9 mouse cellular contexts compared by ENCODE assay signal in genomic region chr2:151916061-151916831, GRCm38 (mm10). TPM values are rescaled to one million over a fixed set of nuclear protein-coding genes. Genes with fewer than 3 reads are reported as not detected.
A peak's percentile ranks its signal among the peaks of the same experiment; 100 is the strongest.
DNase-seq lines count a peak whose midpoint lies in the region; TF ChIP-seq lines count a peak whose summit lies in the region.
"Had no signal": no experiment of that assay in that cellular context is flagged by ENCODE, and none has a peak within 500 bp of the region (broad histone marks: within the 10 kb centered on the region; RNA-seq: fewer than 3 reads in every experiment).

No protein-coding gene starts in this region.

- H3K27ac ChIP-seq in embryonic facial prominence, embryonic 10.5 days (replicated peaks): peak overlapping the region; percentile 55
- H3K27ac ChIP-seq in left cerebral cortex, adult 2 months: no peak overlapping the region

- no peak overlapping the region for H3K4me3 ChIP-seq in embryonic facial prominence, embryonic 10.5 days
- H3K4me3 ChIP-seq in left cerebral cortex, adult 2 months: no peak overlapping the region

- H3K36me3 ChIP-seq in embryonic facial prominence, embryonic 10.5 days (replicated peaks): no peaks in the 10 kb centered on the region

- peak; percentile 34 for DNase-seq in left cerebral cortex, postnatal 4 days
- DNase-seq in left cerebral cortex, postnatal 25 days (ENCODE audit: low spot score in 2 of 2): no peak
- DNase-seq in embryonic facial prominence, embryonic 10.5 days (ENCODE audit: low spot score): peak; percentile 35
- DNase-seq in kidney, adult 18-20 months: peak; percentile 42
- DNase-seq in lung, postnatal 36 days: peak; percentile 49
- no peak for DNase-seq in cerebellum, postnatal 36 days
- DNase-seq in left cerebral cortex, adult 2 months (ENCODE audit: extremely low spot score in 1 of 2, low spot score in 2 of 2): no peak
- DNase-seq in c-Kit-positive CD71-positive TER-119-positive erythroid progenitor cells, embryonic 14.5 days (ENCODE audit: low spot score): no peak
- DNase-seq: right cerebral cortex, postnatal 14 days had no signal

- no peaks in the 10 kb centered on the region for H3K27me3 ChIP-seq in embryonic facial prominence, embryonic 10.5 days (replicated peaks; ENCODE audit: low read depth, poor library complexity, severe bottlenecking)

- H3K9me3 ChIP-seq in embryonic facial prominence, embryonic 10.5 days: no peaks in the 10 kb centered on the region

- peaks cover 59% of the 10 kb centered on the region for H3K4me1 ChIP-seq in embryonic facial prominence, embryonic 10.5 days

- no peak for TF ChIP-seq CTCF in left cerebral cortex, adult 2 months (IDR thresholded peaks at IDR 0.05)

- intact Hi-C loops in left cerebral cortex, postnatal 4 days (cut with DNase I): no loop called here
- intact Hi-C loops in left cerebral cortex, postnatal 25 days (cut with DNase I): no loop called here
- intact Hi-C loops in left cerebral cortex, adult 2 months (cut with DNase I): no loop called here

- 69% methylated on average over 13 of the region's 13 CpGs for WGBS in embryonic facial prominence, embryonic 10.5 days

RNA-seq across cellular contexts. Expression of gene Angpt4, which starts 5.2 kb away (rescaled TPM):
- total RNA-seq in left cerebral cortex, postnatal 4 days (2021): not detected
- total RNA-seq in left cerebral cortex, postnatal 25 days (2021): under 1 TPM; 0.14 to 0.37 TPM
- polyA plus RNA-seq in embryonic facial prominence, embryonic 10.5 days (2016; fragmentation: Nextera tagmentation; extraction: Ambion mirVana): 0.27 and 0.73 TPM in 2 replicates
- not detected for total RNA-seq in left cerebral cortex, adult 2 months (2021)

Comparison
In these comparisons a context has a peak if more than half of its experiments do, and no peak if none do; other contexts are left out.
1. DNase-seq: peak in left cerebral cortex, postnatal 4 days (single experiment), embryonic facial prominence, embryonic 10.5 days (single experiment), kidney, adult 18-20 months (single experiment) and lung, postnatal 36 days (single experiment); none in left cerebral cortex, postnatal 25 days (0 of 2), cerebellum, postnatal 36 days (0 of 2), left cerebral cortex, adult 2 months (0 of 2) and c-Kit-positive CD71-positive TER-119-positive erythroid progenitor cells, embryonic 14.5 days (single experiment).